Mouse (Mus musculus): Measurements from ENCODE around the gene Ern2. TPM values are rescaled to one million over a fixed set of nuclear protein-coding genes. Genes with fewer than 3 reads are reported as not detected.

The Ern2 gene
- polyA plus RNA-seq, 1 experiment from 2014 or later, result 0.05 TPM

DNA sequence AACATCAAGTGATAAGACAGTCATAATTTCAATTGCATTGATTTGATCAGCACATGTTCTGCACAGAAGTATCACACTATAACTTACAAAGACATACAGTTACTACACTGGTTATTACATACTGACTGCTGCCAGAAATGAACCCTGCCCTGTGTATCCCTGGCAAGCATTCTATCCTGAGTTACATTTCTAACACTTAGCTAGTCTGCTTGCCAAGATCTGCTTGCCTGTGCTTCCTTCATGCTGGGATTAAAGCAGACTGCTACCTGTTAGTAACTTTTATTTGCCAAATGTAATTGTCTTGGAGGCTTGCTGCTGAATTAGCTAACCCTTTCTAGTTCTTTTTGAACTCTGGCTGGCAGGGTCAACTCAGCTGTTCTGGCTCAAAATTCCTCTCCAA, 45.0 kb downstream of the Ern2 start:
- Histone ChIP-seq H3K36me3 (replicated peaks) (peaks cover 99% of the 10 kb centered on the region), H3K4me1 (no peaks in the 10 kb centered on the region), H3K27ac (replicated peaks) (no peak overlapping the region), H3K27me3 (replicated peaks; ENCODE audit: low read depth, poor library complexity, severe bottlenecking) (no peaks in the 10 kb centered on the region), H3K4me3 (no peak overlapping the region), H3K9me3 (no peaks in the 10 kb centered on the region)
- DNase-seq (ENCODE audit: low spot score), result no peak

- Histone ChIP-seq H3K4me3 (no peak overlapping the region), H3K4me1 (peaks cover 7% of the 10 kb centered on the region), H3K9me3 (no peaks in the 10 kb centered on the region), H3K36me3 (replicated peaks) (peaks cover 86% of the 10 kb centered on the region), H3K27me3 (replicated peaks; ENCODE audit: low read depth, poor library complexity, severe bottlenecking) (no peaks in the 10 kb centered on the region), H3K27ac (replicated peaks) (no peak overlapping the region)
- DNase-seq (ENCODE audit: low spot score), result no peak
- WGBS, result 89% methylated on average over 5 of the region's 5 CpGs
Observed at GRCm38 (mm10) chr7:122138190-122138589, 47.8 kb downstream of the Ern2 start.

DNA sequence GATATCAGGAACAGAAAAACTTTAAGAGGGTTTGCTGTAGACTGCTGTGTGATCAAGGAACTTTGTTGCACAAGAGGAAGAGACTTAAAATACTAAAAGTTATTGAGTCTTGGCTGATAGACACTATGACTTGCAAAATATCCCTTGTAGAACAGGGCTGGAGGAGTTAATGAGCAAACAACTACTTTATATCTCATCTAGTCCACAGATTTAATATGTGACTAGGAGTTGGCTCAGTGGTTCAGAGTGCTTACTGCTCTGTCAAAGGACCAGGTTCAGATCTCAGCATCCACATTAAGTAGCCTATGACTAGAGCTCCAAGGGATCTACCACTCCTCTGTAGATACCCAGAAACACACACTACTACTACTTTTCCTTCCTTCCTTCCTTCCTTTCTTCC, 48.9 kb downstream of the Ern2 start:
- no peaks in the 10 kb centered on the region for H3K9me3 ChIP-seq
- H3K36me3 ChIP-seq (replicated peaks), result peaks cover 77% of the 10 kb centered on the region

DNA sequence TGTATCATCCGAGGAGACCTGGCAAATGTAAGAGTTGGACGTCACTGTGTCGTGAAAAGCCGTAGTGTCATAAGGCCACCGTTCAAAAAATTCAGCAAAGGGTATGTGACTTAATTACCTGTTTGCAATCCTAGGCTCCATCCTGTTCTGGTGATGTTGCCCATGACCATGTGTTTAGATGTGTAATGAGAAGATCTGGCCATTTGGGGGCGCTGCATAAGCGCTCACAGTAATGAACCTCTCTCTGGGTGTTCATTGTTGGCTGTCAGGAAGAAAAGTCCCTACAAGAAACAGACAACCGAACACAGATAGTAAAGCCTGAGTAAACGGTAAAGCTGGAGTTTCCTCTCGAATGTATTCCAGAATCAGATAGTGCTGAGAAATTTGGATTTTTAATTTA, 50.9 kb downstream of the Ern2 start:
- Histone ChIP-seq H3K4me1 (peaks cover 18% of the 10 kb centered on the region), H3K27ac (replicated peaks) (no peak overlapping the region), H3K4me3 (no peak overlapping the region), H3K9me3 (no peaks in the 10 kb centered on the region), H3K27me3 (replicated peaks; ENCODE audit: low read depth, poor library complexity, severe bottlenecking) (no peaks in the 10 kb centered on the region), H3K36me3 (replicated peaks) (peaks cover 57% of the 10 kb centered on the region)
- WGBS, result 75% methylated on average over 10 of the region's 10 CpGs
- peak; percentile 20 for DNase-seq (ENCODE audit: low spot score)

More for the DNA sequence above, 48.9 kb downstream of the Ern2 start:
- Histone ChIP-seq H3K4me1 (peaks cover 7% of the 10 kb centered on the region), H3K27ac (replicated peaks) (no peak overlapping the region), H3K4me3 (no peak overlapping the region), H3K27me3 (replicated peaks; ENCODE audit: low read depth, poor library complexity, severe bottlenecking) (no peaks in the 10 kb centered on the region)
- no peak for DNase-seq (ENCODE audit: low spot score)

- WGBS, result 19% methylated on average over 8 of the region's 8 CpGs
- H3K9me3 ChIP-seq, result no peaks in the 10 kb centered on the region
- peaks cover 18% of the 10 kb centered on the region for H3K4me1 ChIP-seq
- H3K27ac ChIP-seq (replicated peaks), result peak overlapping the region; percentile 93
- DNase-seq (ENCODE audit: low spot score), result no peak
- H3K4me3 ChIP-seq, result peak overlapping the region; percentile 95
- peaks cover 54% of the 10 kb centered on the region for H3K36me3 ChIP-seq (replicated peaks)
- H3K27me3 ChIP-seq (replicated peaks; ENCODE audit: low read depth, poor library complexity, severe bottlenecking), result no peaks in the 10 kb centered on the region
Observed at GRCm38 (mm10) chr7:122133338-122133625, 52.7 kb downstream of the Ern2 start.

GRCm38 (mm10) chr7:122132497-122133337, 53.3 kb downstream of the Ern2 start, which contains the start of the genes Palb2 and Dctn5:
Gene Palb2 (minus strand): TSS chr7:122132985.
Gene Dctn5 (plus strand): TSS chr7:122133041.
- Histone ChIP-seq H3K27me3 (replicated peaks; ENCODE audit: low read depth, poor library complexity, severe bottlenecking) (no peaks in the 10 kb centered on the region), H3K36me3 (replicated peaks) (peaks cover 54% of the 10 kb centered on the region), H3K4me1 (peaks cover 18% of the 10 kb centered on the region), H3K27ac (replicated peaks) (peak within 1 kb of the TSS; percentile 93), H3K4me3 (peak within 1 kb of the TSS; percentile 95), H3K9me3 (no peaks in the 10 kb centered on the region)
- DNase-seq (ENCODE audit: low spot score), result peak; percentile 98
- WGBS, result under 1% methylated on average over 54 of the region's 54 CpGs

DNA sequence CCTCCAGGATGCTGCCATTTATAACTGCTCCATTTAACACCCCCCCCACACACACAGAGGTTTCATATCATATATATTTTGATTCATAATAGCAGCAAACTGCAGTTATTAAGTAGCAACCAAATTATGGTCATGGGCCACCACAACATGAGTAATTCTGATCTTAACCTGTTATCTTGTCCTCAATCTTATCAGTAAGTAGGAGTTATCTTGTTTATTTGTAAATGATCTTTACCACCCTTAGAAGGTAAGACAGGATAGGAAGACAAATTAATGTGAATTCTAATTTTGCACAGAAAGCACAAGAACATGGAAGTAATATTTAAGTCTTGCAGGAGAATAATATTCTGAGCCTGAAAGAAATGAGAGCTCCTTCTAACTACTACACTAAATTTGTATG, 54.2 kb downstream of the Ern2 start:
- H3K4me1 ChIP-seq, result peaks cover 18% of the 10 kb centered on the region
- no peak overlapping the region for H3K27ac ChIP-seq (replicated peaks)
- peak overlapping the region; percentile 95 for H3K4me3 ChIP-seq
- H3K27me3 ChIP-seq (replicated peaks; ENCODE audit: low read depth, poor library complexity, severe bottlenecking), result no peaks in the 10 kb centered on the region
- H3K9me3 ChIP-seq, result no peaks in the 10 kb centered on the region
- no peak for DNase-seq (ENCODE audit: low spot score)
- peaks cover 54% of the 10 kb centered on the region for H3K36me3 ChIP-seq (replicated peaks)

GRCm38 (mm10) chr7:122126946-122127345, 59.1 kb downstream of the Ern2 start:
- Histone ChIP-seq H3K27ac (replicated peaks) (no peak overlapping the region), H3K36me3 (replicated peaks) (peaks cover 78% of the 10 kb centered on the region), H3K4me3 (no peak overlapping the region), H3K4me1 (peaks cover 10% of the 10 kb centered on the region), H3K27me3 (replicated peaks; ENCODE audit: low read depth, poor library complexity, severe bottlenecking) (no peaks in the 10 kb centered on the region), H3K9me3 (no peaks in the 10 kb centered on the region)
- DNase-seq (ENCODE audit: low spot score), result no peak
- WGBS, result 94% methylated on average over 11 of the region's 11 CpGs

DNA sequence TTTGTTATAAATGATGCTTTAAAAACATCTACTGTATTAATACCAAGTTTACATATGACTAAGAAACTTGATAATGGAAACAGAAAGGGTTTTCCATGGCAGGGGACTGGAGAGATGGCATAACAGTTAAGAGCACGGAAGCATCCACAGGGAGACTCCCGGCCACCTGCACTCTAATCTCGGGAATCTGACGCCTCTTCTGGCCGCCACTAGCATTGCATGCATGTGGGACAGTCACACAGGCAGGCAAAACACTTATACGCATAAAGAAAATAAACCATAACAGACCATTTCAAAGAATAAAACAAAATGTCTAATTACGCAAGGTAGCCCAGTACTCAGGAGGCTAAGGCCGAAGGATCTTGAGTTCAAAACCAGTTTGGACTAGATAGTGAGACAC, 60.4 kb downstream of the Ern2 start:
- Histone ChIP-seq H3K4me1 (no peaks in the 10 kb centered on the region), H3K27ac (replicated peaks) (no peak overlapping the region), H3K36me3 (replicated peaks) (peaks cover 90% of the 10 kb centered on the region), H3K27me3 (replicated peaks; ENCODE audit: low read depth, poor library complexity, severe bottlenecking) (no peaks in the 10 kb centered on the region), H3K4me3 (no peak overlapping the region), H3K9me3 (no peaks in the 10 kb centered on the region)
- WGBS, result 79% methylated on average over 8 of the region's 8 CpGs
- DNase-seq (ENCODE audit: low spot score), result peak; percentile 12

DNA sequence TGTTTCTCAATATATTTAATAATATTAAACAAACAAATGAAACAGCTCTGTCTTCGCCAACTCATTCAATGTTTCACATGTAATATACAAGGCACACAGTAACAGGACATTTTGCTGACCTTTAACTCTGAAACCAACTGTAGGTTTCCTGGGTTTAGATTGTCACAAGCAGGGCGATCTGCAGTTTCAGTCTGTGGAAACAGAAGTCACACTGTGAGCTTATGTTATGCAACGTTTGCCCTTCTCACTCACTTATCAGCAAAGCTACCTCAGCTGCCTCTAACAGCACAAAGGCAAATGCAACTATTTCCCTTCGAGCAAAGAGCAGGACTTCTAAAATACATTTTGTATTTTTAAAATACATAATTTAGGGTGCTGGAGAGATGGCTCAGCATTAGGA, 62.5 kb downstream of the Ern2 start:
- Histone ChIP-seq H3K9me3 (no peaks in the 10 kb centered on the region), H3K4me1 (no peaks in the 10 kb centered on the region), H3K36me3 (replicated peaks) (peaks cover 94% of the 10 kb centered on the region), H3K27me3 (replicated peaks; ENCODE audit: low read depth, poor library complexity, severe bottlenecking) (no peaks in the 10 kb centered on the region), H3K4me3 (no peak overlapping the region), H3K27ac (replicated peaks) (no peak overlapping the region)
- DNase-seq (ENCODE audit: low spot score), result no peak
- WGBS, result 91% methylated on average over 4 of the region's 4 CpGs

Other genes starting within 250 kb of the Ern2 start
- 22.0 and 23.0 TPM in 2 replicates for gene Cog7, start 204.5 kb downstream of the Ern2 start, polyA plus RNA-seq (2016; fragmentation: Nextera tagmentation; extraction: Ambion mirVana)
- gene Gga2, start 165.0 kb downstream of the Ern2 start, polyA plus RNA-seq (2016; fragmentation: Nextera tagmentation; extraction: Ambion mirVana), result 111 and 124 TPM in 2 replicates
- 74.8 and 75.0 TPM in 2 replicates for gene Ubfd1, start 119.0 kb downstream of the Ern2 start, polyA plus RNA-seq (2016; fragmentation: Nextera tagmentation; extraction: Ambion mirVana)
- 16.4 and 18.4 TPM in 2 replicates for gene Ears2, start 118.9 kb downstream of the Ern2 start, polyA plus RNA-seq (2016; fragmentation: Nextera tagmentation; extraction: Ambion mirVana)
- gene Ndufab1, start 84.3 kb downstream of the Ern2 start, polyA plus RNA-seq (2016; fragmentation: Nextera tagmentation; extraction: Ambion mirVana), result 763 and 789 TPM in 2 replicates
- 25.6 and 27.0 TPM in 2 replicates for gene Palb2, start 53.2 kb downstream of the Ern2 start, polyA plus RNA-seq (2016; fragmentation: Nextera tagmentation; extraction: Ambion mirVana)
- gene Dctn5, start 53.2 kb downstream of the Ern2 start, polyA plus RNA-seq (2016; fragmentation: Nextera tagmentation; extraction: Ambion mirVana), result 117 and 120 TPM in 2 replicates
- gene Plk1, start 26.8 kb downstream of the Ern2 start, polyA plus RNA-seq (2016; fragmentation: Nextera tagmentation; extraction: Ambion mirVana), result 230 and 244 TPM in 2 replicates
- not detected in 2 replicates for gene Chp2, start 33.3 kb upstream of the Ern2 start, polyA plus RNA-seq (2016; fragmentation: Nextera tagmentation; extraction: Ambion mirVana)
- gene Prkcb, start 102.5 kb upstream of the Ern2 start, polyA plus RNA-seq (2016; fragmentation: Nextera tagmentation; extraction: Ambion mirVana), result 3.2 and 3.6 TPM in 2 replicates

Data from embryonic facial prominence, embryonic 10.5 days (tissue).